Mouse (Mus musculus): ENCODE results near the gene Pde6g.

DNA sequence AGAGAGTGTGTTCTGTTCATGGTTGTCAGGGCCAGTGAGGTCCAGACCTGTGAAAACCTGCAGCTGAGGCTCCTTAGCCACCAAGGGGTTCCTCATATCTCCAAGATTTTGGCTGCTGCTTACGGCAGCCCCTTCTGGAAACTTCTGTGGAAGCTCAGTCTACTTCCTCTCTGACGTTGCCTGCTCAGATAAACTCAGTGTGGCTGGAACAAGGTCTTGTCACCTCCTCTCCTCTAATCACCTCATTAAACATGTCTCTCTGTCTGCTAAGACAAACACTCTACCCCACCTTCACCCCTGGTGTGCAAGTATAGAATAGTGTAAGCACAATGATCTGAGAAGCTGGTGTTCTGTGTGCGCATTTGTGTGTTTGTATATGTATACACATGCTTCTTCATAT, 7.8 kb downstream of the Pde6g start:
- TF ChIP-seq CTCF (IDR thresholded peaks at IDR 0.05) (no peak), EP300 (IDR thresholded peaks at IDR 0.05) (no peak)

All from lung, postnatal 0 days (tissue).